Mouse (Mus musculus) embryonic facial prominence, embryonic 11.5 days (tissue): Measurements from ENCODE around the gene St7. TPM values are rescaled to one million over a fixed set of nuclear protein-coding genes. Genes with fewer than 3 reads are reported as not detected.

Experiments
- ATAC-seq: fragments of 200-750 bp; cut with Nextera tagmentation; replicated peaks from 2 replicates; pipeline ENCODE4 v1.8.0; 2017; ENCODE audit warnings: low read depth; ENCODE audit not compliant: insufficient number of reproducible peaks, low FRiP score, low TSS enrichment
- DNase-seq: peaks from one replicate; pipeline ENCODE4 v3.0.0-alpha.2; 2015; ENCODE audit warnings: low spot score
- H3K27ac ChIP-seq: fragments of 300-500 bp; sonication (generic); replicated peaks from 2 replicates; pipeline ENCODE4 v1.5.1; 2014; ENCODE audit warnings: mild to moderate bottlenecking, low read depth, low read length, control low read depth
- H3K27me3 ChIP-seq: fragments of 300-500 bp; sonication (generic); 2 replicates; pipeline ENCODE4 v1.6.1; 2014; ENCODE audit warnings: mild to moderate bottlenecking, low read length, moderate library complexity, mixed read lengths; ENCODE audit not compliant: control insufficient read depth, insufficient read depth
- H3K36me3 ChIP-seq: fragments of 300-500 bp; sonication (generic); replicated peaks from 2 replicates; pipeline ENCODE4 v1.6.1; 2014; ENCODE audit warnings: low read depth, mild to moderate bottlenecking, low read length, moderate library complexity, mixed read lengths; ENCODE audit not compliant: control insufficient read depth, insufficient read depth
- H3K4me1 ChIP-seq: fragments of 300-500 bp; sonication (generic); 2 replicates; pipeline ENCODE4 v1.6.1; 2014; ENCODE audit warnings: low read length, mixed read lengths; ENCODE audit not compliant: control insufficient read depth, insufficient read depth
- H3K4me2 ChIP-seq: fragments of 300-500 bp; sonication (generic); 2 replicates; pipeline ENCODE4 v1.6.1; 2014; ENCODE audit warnings: low read depth, mild to moderate bottlenecking, control low read depth, low read length, moderate library complexity
- H3K4me3 ChIP-seq: fragments of 300-500 bp; sonication (generic); 2 replicates; pipeline ENCODE4 v1.5.1; 2014; ENCODE audit warnings: low read depth, low read length, control low read depth
- H3K9ac ChIP-seq: fragments of 300-500 bp; sonication (generic); replicated peaks from 2 replicates; pipeline ENCODE4 v1.6.1; 2014; ENCODE audit warnings: mild to moderate bottlenecking, control low read depth, low read length
- H3K9me3 ChIP-seq: fragments of 300-500 bp; sonication (generic); replicated peaks from 2 replicates; pipeline ENCODE4 v1.6.1; 2016; ENCODE audit warnings: mild to moderate bottlenecking, low read length, inconsistent platforms, mixed read lengths; ENCODE audit not compliant: control insufficient read depth
- WGBS: fragments of 180-500 bp; shearing (Covaris S2); extraction: QIAGEN DNeasy Blood & Tissue Kit; methylation state at CpG from one replicate; pipeline ENCODE4 v1.1.7; 2014; 5-methylcytosine and 5-hydroxymethylcytosine counted together
- polyA plus RNA-seq: library from polyadenylated mRNA; unstranded; fragments of >200 nt; fragmentation: Nextera tagmentation; extraction: Ambion mirVana; gene quantifications from 2 replicates; pipeline ENCODE4 v1.2.1, GENCODE M21; 2014

St7 gene
- polyA plus RNA-seq, 1 experiment from 2014 or later: 25.5 TPM

- H3K27ac ChIP-seq: no peak overlapping the region
- ATAC-seq (no peak), DNase-seq (no peak)
- no peak overlapping the region for H3K9ac ChIP-seq
- WGBS: 89% methylated on average over 8 of the region's 8 CpGs
- no peaks in the 10 kb centered on the region for H3K36me3 ChIP-seq
- no peaks in the 10 kb centered on the region for H3K27me3 ChIP-seq
- no peak overlapping the region for H3K4me3 ChIP-seq
- H3K4me1 ChIP-seq: no peaks in the 10 kb centered on the region
- H3K4me2 ChIP-seq: no peak overlapping the region
- H3K9me3 ChIP-seq: no peaks in the 10 kb centered on the region
Measured at GRCm38 (mm10) chr6:17737262-17737948, 44.7 kb downstream of the St7 start.

DNA sequence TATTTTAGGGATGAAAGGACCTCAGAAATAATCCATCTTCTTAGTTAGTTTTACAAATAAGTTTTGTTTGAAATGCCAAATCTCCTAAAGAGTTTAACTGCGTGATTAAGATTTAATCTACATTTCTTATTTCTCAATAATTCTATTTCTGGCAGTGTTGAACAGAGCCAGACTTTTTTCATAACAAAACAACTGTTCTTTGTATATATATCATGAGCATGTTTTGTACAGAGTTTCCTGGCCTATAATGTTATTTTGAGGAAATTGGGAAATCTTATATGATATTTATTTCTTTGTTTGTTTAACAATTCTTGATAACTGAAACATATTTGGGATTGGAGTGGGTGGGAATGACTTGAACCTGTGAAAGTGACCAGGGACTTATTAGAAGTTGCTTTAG is 47.4 kb downstream of the St7 start:
- Histone ChIP-seq H3K4me3 (no peak overlapping the region), H3K4me1 (no peaks in the 10 kb centered on the region), H3K27ac (no peak overlapping the region), H3K9ac (no peak overlapping the region), H3K9me3 (no peaks in the 10 kb centered on the region), H3K27me3 (no peaks in the 10 kb centered on the region), H3K4me2 (no peak overlapping the region), H3K36me3 (no peaks in the 10 kb centered on the region)
- WGBS: 93% methylated on average over 1 of the region's 1 CpGs
- no peak for ATAC-seq
- DNase-seq: no peak

DNA sequence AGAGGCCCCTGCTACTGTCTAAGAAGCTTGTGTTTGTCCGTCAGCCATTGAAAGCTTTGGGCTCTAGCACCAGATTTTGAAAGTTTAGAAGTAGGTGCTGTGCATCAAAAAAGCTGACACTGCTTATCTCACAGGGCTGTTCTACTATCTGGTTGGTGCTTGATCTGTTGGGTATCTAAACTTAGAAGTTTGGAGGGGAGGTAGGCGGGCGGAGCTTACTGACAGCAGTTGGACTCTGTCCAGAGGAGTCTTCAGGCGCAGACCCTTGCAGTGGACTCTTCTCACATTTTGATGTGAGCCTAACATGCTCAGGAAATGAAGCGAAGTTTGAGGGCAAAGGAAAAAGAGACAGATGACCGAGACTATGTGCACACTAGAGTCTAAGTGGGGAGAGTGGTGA is 48.9 kb downstream of the St7 start:
- WGBS: 86% methylated on average over 6 of the region's 6 CpGs
- no peak for DNase-seq
- ATAC-seq: no peak

GRCm38 (mm10) chr6:17742209-17742608 is 49.5 kb downstream of the St7 start:
- ATAC-seq (no peak), DNase-seq (no peak)
- Histone ChIP-seq H3K9me3 (no peaks in the 10 kb centered on the region), H3K27ac (no peak overlapping the region), H3K36me3 (no peaks in the 10 kb centered on the region), H3K4me1 (no peaks in the 10 kb centered on the region), H3K9ac (no peak overlapping the region), H3K4me3 (no peak overlapping the region), H3K27me3 (no peaks in the 10 kb centered on the region), H3K4me2 (no peak overlapping the region)
- 87% methylated on average over 4 of the region's 4 CpGs for WGBS

More for the DNA sequence above, 48.9 kb downstream of the St7 start:
- no peak overlapping the region for H3K27ac ChIP-seq
- no peak overlapping the region for H3K4me2 ChIP-seq
- H3K9ac ChIP-seq: no peak overlapping the region
- H3K9me3 ChIP-seq: no peaks in the 10 kb centered on the region
- H3K36me3 ChIP-seq: no peaks in the 10 kb centered on the region
- H3K4me3 ChIP-seq: no peak overlapping the region
- H3K27me3 ChIP-seq: no peaks in the 10 kb centered on the region
- no peaks in the 10 kb centered on the region for H3K4me1 ChIP-seq

- ATAC-seq (no peak), DNase-seq (no peak)
- H3K27me3 ChIP-seq: no peaks in the 10 kb centered on the region
- no peaks in the 10 kb centered on the region for H3K9me3 ChIP-seq
- H3K4me3 ChIP-seq: no peak overlapping the region
- no peak overlapping the region for H3K9ac ChIP-seq
- WGBS: 92% methylated on average over 4 of the region's 4 CpGs
- H3K27ac ChIP-seq: no peak overlapping the region
- no peak overlapping the region for H3K4me2 ChIP-seq
- H3K4me1 ChIP-seq: no peaks in the 10 kb centered on the region
- H3K36me3 ChIP-seq: no peaks in the 10 kb centered on the region
Measured at GRCm38 (mm10) chr6:17743325-17743724, 50.6 kb downstream of the St7 start.

GRCm38 (mm10) chr6:17747724-17748123 is 55.0 kb downstream of the St7 start:
- no peaks in the 10 kb centered on the region for H3K4me1 ChIP-seq
- H3K36me3 ChIP-seq: no peaks in the 10 kb centered on the region
- H3K27ac ChIP-seq: no peak overlapping the region
- H3K27me3 ChIP-seq: no peaks in the 10 kb centered on the region
- WGBS: 92% methylated on average over 13 of the region's 13 CpGs
- H3K4me2 ChIP-seq: no peak overlapping the region
- ATAC-seq: no peak
- H3K9ac ChIP-seq: no peak overlapping the region
- H3K9me3 ChIP-seq: no peaks in the 10 kb centered on the region
- no peak overlapping the region for H3K4me3 ChIP-seq
- no peak for DNase-seq

GRCm38 (mm10) chr6:17748866-17749582 is 56.3 kb downstream of the St7 start:
- Histone ChIP-seq H3K27ac (peak overlapping the region; percentile 16; the same call in 1 of the 2 replicates), H3K9ac (peak overlapping the region; percentile 42), H3K27me3 (no peaks in the 10 kb centered on the region), H3K4me1 (no peaks in the 10 kb centered on the region), H3K36me3 (no peaks in the 10 kb centered on the region), H3K4me3 (peak overlapping the region; percentile 32), H3K4me2 (peak overlapping the region; percentile 48), H3K9me3 (no peaks in the 10 kb centered on the region)
- DNase-seq (peak; percentile 88), ATAC-seq (peak; percentile 99)
- WGBS: 2% methylated on average over 18 of the region's 18 CpGs

GRCm38 (mm10) chr6:17749596-17749995 is 56.9 kb downstream of the St7 start:
- 38% methylated on average over 3 of the region's 3 CpGs for WGBS
- peak overlapping the region; percentile 42; the same call in 1 of the 2 replicates for H3K9ac ChIP-seq
- peak overlapping the region; percentile 32 for H3K4me3 ChIP-seq
- H3K4me1 ChIP-seq: no peaks in the 10 kb centered on the region
- ATAC-seq (no peak), DNase-seq (no peak)
- H3K27me3 ChIP-seq: no peaks in the 10 kb centered on the region
- no peak overlapping the region for H3K27ac ChIP-seq
- H3K4me2 ChIP-seq: peak overlapping the region; percentile 48
- H3K9me3 ChIP-seq: no peaks in the 10 kb centered on the region
- H3K36me3 ChIP-seq: no peaks in the 10 kb centered on the region
